Mouse (Mus musculus) intestine, embryonic 14.5 days (tissue): Measurements from ENCODE around the gene Plxnb2. TPM values are rescaled to one million over a fixed set of nuclear protein-coding genes. Genes with fewer than 3 reads are reported as not detected.

Experiments
- ATAC-seq: fragments of 200-750 bp; cut with Nextera tagmentation; replicated peaks from 2 replicates; pipeline ENCODE4 v1.8.0; 2017; ENCODE audit warnings: low read depth, moderate number of reproducible peaks, moderate TSS enrichment, moderate library complexity; ENCODE audit not compliant: low FRiP score, low TSS enrichment
- DNase-seq: peaks from one replicate; pipeline ENCODE4 v3.0.0-alpha.2; 2018; ENCODE audit warnings: low spot score
- H3K27ac ChIP-seq: fragments of 300-500 bp; sonication (generic); 2 replicates; pipeline ENCODE4 v1.5.1; 2014; ENCODE audit warnings: low read depth, mild to moderate bottlenecking, control low read depth
- H3K27me3 ChIP-seq: fragments of 300-500 bp; sonication (generic); replicated peaks from 2 replicates; pipeline ENCODE4 v1.6.1; 2014; ENCODE audit warnings: low read length, control low read depth; ENCODE audit not compliant: control insufficient read depth, insufficient read depth
- H3K36me3 ChIP-seq: fragments of 300-500 bp; sonication (generic); 2 replicates; pipeline ENCODE4 v1.6.1; 2014; ENCODE audit warnings: low read length, control low read depth; ENCODE audit not compliant: control insufficient read depth, insufficient read depth
- H3K4me1 ChIP-seq: fragments of 300-500 bp; sonication (generic); replicated peaks from 2 replicates; pipeline ENCODE4 v1.6.1; 2014; ENCODE audit warnings: low read length, control low read depth, mixed read lengths; ENCODE audit not compliant: control insufficient read depth, insufficient read depth
- H3K4me2 ChIP-seq: fragments of 300-500 bp; sonication (generic); 2 replicates; pipeline ENCODE4 v1.6.1; 2014; ENCODE audit warnings: low read length
- H3K4me3 ChIP-seq: fragments of 300-500 bp; sonication (generic); 2 replicates; pipeline ENCODE4 v1.5.1; 2014; ENCODE audit warnings: low read depth, low read length, control low read depth, mixed read lengths
- H3K9ac ChIP-seq: fragments of 300-500 bp; sonication (generic); 2 replicates; pipeline ENCODE4 v1.6.1; 2014; ENCODE audit warnings: mild to moderate bottlenecking, low read length
- H3K9me3 ChIP-seq: fragments of 300-500 bp; sonication (generic); 2 replicates; pipeline ENCODE4 v1.6.1; 2016; ENCODE audit warnings: low read length, control low read depth; ENCODE audit not compliant: control insufficient read depth
- WGBS: fragments of 180-500 bp; shearing (Covaris S2); extraction: QIAGEN DNeasy Blood & Tissue Kit; methylation state at CpG from one replicate; pipeline ENCODE4 v1.1.7; 2014; 5-methylcytosine and 5-hydroxymethylcytosine counted together
- polyA plus RNA-seq: library from polyadenylated mRNA; unstranded; fragments of >200 nt; fragmentation: Nextera tagmentation; extraction: Ambion mirVana; gene quantifications from 2 replicates; pipeline ENCODE4 v1.2.1, GENCODE M21; 2014

Gene Plxnb2
- polyA plus RNA-seq, 1 experiment from 2014 or later: 149 TPM

- H3K9me3 ChIP-seq: no peaks in the 10 kb centered on the region
- H3K27ac ChIP-seq: no peak overlapping the region
- WGBS: 9% methylated on average over 25 of the region's 25 CpGs
- peak overlapping the region; percentile 97 for H3K4me2 ChIP-seq
- H3K36me3 ChIP-seq: peaks cover 4% of the 10 kb centered on the region
- peaks cover 44% of the 10 kb centered on the region for H3K27me3 ChIP-seq
- H3K4me1 ChIP-seq: peaks cover 11% of the 10 kb centered on the region
- peak overlapping the region; percentile 51 for H3K9ac ChIP-seq
- no peak for ATAC-seq
- peak; percentile 67 for DNase-seq
- H3K4me3 ChIP-seq: peak overlapping the region; percentile 69
Measured at GRCm38 (mm10) chr15:89148496-89149270, 31.9 kb downstream of the Plxnb2 start.

DNA sequence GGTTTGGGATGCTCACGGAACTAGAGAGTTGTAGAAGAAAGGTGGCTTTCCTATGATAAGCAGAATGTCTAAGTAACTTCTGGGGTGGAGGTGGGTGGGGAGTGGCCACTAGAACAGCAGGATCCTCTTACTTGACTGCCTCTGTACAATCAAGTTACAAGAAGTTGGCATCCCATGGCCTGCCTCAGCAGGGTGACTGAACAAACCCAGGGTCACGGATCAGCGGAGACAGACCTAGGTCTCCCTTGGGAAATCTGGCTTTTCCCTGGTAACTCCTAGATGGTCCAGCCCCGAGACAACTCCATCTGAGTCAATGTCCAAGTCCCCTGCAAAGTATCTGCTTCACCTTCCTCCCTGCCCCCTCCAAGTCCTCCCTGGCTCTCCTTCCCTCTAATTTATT, 32.7 kb downstream of the Plxnb2 start:
- Histone ChIP-seq H3K4me1 (peaks cover 11% of the 10 kb centered on the region), H3K4me3 (no peak overlapping the region), H3K36me3 (no peaks in the 10 kb centered on the region), H3K9ac (no peak overlapping the region), H3K27ac (no peak overlapping the region), H3K4me2 (no peak overlapping the region), H3K27me3 (peaks cover 50% of the 10 kb centered on the region), H3K9me3 (no peaks in the 10 kb centered on the region)
- ATAC-seq (no peak), DNase-seq (no peak)
- 56% methylated on average over 4 of the region's 4 CpGs for WGBS

DNA sequence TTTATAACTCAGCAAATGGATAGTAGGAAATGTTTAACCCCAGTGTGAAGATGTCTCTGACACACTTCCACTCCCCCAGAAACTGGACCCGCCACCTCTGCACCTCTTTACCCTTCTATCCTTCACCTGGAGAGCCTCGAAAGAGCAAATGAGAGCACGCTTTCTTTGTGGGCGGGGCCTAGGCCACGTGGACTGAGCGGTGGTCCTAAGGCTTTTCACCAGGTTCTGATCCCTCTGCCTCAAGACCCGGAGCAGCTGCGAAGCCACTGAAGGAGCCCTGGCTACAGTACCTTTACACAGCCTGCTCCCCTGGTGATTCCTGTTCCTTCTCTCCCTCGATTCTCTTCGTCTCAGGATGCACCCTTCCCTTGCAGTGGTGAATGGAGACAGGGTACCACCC, 33.1 kb downstream of the Plxnb2 start:
- no peak overlapping the region for H3K4me3 ChIP-seq
- no peaks in the 10 kb centered on the region for H3K9me3 ChIP-seq
- H3K27ac ChIP-seq: no peak overlapping the region
- DNase-seq: no peak
- no peak overlapping the region for H3K9ac ChIP-seq
- WGBS: 25% methylated on average over 10 of the region's 10 CpGs
- peaks cover 11% of the 10 kb centered on the region for H3K4me1 ChIP-seq
- peak overlapping the region; percentile 47 for H3K4me2 ChIP-seq
- no peaks in the 10 kb centered on the region for H3K36me3 ChIP-seq
- H3K27me3 ChIP-seq: peaks cover 53% of the 10 kb centered on the region
- no peak for ATAC-seq

GRCm38 (mm10) chr15:89147024-89147423, 33.6 kb downstream of the Plxnb2 start:
- no peak for DNase-seq
- WGBS: 10% methylated on average over 16 of the region's 16 CpGs
- H3K27me3 ChIP-seq: peaks cover 53% of the 10 kb centered on the region
- H3K27ac ChIP-seq: no peak overlapping the region
- H3K36me3 ChIP-seq: no peaks in the 10 kb centered on the region
- H3K9ac ChIP-seq: no peak overlapping the region
- peak overlapping the region; percentile 25 for H3K4me3 ChIP-seq
- peaks cover 11% of the 10 kb centered on the region for H3K4me1 ChIP-seq
- no peaks in the 10 kb centered on the region for H3K9me3 ChIP-seq
- H3K4me2 ChIP-seq: peak overlapping the region; percentile 47
- no peak for ATAC-seq

DNA sequence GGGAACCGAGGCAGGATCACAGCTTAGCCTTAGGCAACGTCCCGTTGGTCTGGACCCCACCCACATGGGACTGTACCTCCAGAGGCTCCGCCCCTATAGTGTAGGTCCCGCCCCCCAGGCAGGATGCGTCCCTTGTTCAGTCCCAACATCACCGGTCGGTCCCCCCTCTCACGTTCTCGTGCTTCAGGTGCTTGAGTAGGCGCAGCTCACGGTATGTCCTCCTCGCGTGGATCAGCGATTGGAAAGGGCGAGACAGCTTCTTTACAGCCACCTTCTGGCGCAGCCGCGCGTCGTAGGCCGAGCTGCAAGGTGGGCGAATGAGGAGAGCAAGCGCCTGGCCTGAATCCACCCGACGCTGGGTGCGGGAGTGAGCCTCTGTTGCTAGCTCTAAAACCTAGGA, 34.1 kb downstream of the Plxnb2 start:
- Histone ChIP-seq H3K9me3 (no peaks in the 10 kb centered on the region), H3K36me3 (no peaks in the 10 kb centered on the region), H3K4me3 (peak overlapping the region; percentile 25), H3K4me2 (peak overlapping the region; percentile 47), H3K9ac (no peak overlapping the region), H3K27me3 (peaks cover 57% of the 10 kb centered on the region), H3K27ac (no peak overlapping the region), H3K4me1 (peaks cover 11% of the 10 kb centered on the region)
- WGBS: 2% methylated on average over 27 of the region's 27 CpGs
- DNase-seq: peak; percentile 69
- ATAC-seq: peak; percentile 44; the same call in 1 of the 2 replicates

DNA sequence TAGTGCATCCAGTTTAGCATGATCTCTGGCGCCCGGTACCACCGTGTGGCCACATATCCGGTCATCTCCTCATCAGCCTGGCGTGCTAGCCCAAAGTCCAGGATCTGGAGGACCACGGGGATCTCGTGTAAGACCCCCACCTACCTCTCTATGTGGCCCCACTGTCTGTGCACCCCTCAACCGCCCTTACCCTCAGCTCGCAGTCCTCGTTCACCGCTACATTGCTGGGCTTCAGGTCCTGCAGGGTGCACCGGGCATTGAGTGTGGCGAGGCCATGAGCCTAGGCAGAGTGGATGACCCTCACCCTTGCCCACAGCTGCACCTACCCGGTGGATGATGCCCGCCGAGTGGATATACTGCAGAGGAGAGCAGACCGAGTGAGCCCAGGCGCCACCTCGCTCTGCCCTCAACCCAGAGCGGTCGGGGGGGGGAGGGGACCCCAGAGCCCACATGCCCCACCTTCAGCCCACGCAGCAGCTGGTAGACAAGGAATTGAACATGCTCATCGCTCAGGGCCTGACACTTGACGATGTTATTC, 34.7 kb downstream of the Plxnb2 start:
- Histone ChIP-seq H3K9me3 (no peaks in the 10 kb centered on the region), H3K4me3 (no peak overlapping the region), H3K4me2 (no peak overlapping the region), H3K27me3 (peaks cover 63% of the 10 kb centered on the region), H3K4me1 (peaks cover 11% of the 10 kb centered on the region), H3K27ac (no peak overlapping the region), H3K9ac (no peak overlapping the region), H3K36me3 (no peaks in the 10 kb centered on the region)
- DNase-seq (no peak), ATAC-seq (no peak)
- 70% methylated on average over 24 of the region's 24 CpGs for WGBS

DNA sequence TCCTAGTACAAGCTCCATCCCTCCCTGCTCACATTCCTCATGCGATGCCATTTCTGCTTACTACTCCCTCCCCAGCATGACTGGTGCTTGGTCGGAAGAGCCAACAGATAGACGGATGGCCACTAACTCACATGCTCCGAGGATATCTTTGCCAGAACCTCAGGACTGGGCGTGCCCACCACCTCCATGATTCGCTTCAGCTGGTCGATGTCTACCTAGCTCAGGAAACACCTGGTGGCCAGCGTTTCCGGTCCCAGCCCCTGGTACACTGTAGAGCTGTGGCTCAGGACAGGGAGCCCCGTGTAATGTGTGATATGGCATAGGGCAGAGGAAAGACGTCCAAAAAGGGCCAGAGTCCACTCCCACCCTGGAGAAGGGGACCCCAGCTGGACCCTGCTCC, 35.6 kb downstream of the Plxnb2 start:
- no peak overlapping the region for H3K4me2 ChIP-seq
- H3K36me3 ChIP-seq: no peaks in the 10 kb centered on the region
- peaks cover 73% of the 10 kb centered on the region for H3K27me3 ChIP-seq
- 82% methylated on average over 11 of the region's 11 CpGs for WGBS
- DNase-seq: no peak
- H3K4me3 ChIP-seq: no peak overlapping the region
- H3K9ac ChIP-seq: no peak overlapping the region
- H3K4me1 ChIP-seq: peaks cover 17% of the 10 kb centered on the region
- no peak overlapping the region for H3K27ac ChIP-seq
- H3K9me3 ChIP-seq: no peaks in the 10 kb centered on the region
- ATAC-seq: no peak

- 74% methylated on average over 2 of the region's 2 CpGs for WGBS
Measured at GRCm38 (mm10) chr15:89143134-89143533, 37.5 kb downstream of the Plxnb2 start.

DNA sequence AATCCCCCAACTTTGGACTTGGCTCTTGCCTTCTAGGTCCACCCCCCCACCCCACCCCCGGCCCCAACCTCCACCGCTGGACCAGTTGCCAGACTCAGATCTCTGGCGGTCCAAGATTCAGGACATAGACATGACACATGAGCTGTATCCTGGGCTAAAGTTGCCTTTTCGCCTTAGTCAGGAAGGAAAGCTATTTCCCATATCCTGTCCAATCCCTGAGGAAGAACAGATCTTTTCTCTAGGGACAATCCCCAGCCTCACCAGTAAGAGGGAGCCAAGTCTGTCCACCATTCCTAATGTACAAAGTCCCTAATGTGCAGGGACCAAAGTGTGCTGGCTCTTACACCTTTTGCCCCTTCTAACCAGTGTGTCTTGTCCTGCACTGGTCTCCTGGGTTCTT, 38.7 kb downstream of the Plxnb2 start:
- 42% methylated on average over 4 of the region's 4 CpGs for WGBS
- Histone ChIP-seq H3K27me3 (peaks cover 66% of the 10 kb centered on the region), H3K4me3 (no peak overlapping the region), H3K9ac (no peak overlapping the region), H3K9me3 (no peaks in the 10 kb centered on the region), H3K27ac (no peak overlapping the region), H3K4me1 (peaks cover 15% of the 10 kb centered on the region), H3K4me2 (no peak overlapping the region), H3K36me3 (no peaks in the 10 kb centered on the region)
- no peak for ATAC-seq
- DNase-seq: no peak

More at GRCm38 (mm10) chr15:89143134-89143533, 37.5 kb downstream of the Plxnb2 start:
- Histone ChIP-seq H3K9me3 (no peaks in the 10 kb centered on the region), H3K4me2 (no peak overlapping the region), H3K27me3 (peaks cover 79% of the 10 kb centered on the region), H3K36me3 (no peaks in the 10 kb centered on the region), H3K4me3 (no peak overlapping the region), H3K9ac (no peak overlapping the region), H3K27ac (no peak overlapping the region), H3K4me1 (peaks cover 15% of the 10 kb centered on the region)
- DNase-seq (no peak), ATAC-seq (no peak)
